ENCODE assay signal across 17 mouse cellular contexts in the genomic region with DNA sequence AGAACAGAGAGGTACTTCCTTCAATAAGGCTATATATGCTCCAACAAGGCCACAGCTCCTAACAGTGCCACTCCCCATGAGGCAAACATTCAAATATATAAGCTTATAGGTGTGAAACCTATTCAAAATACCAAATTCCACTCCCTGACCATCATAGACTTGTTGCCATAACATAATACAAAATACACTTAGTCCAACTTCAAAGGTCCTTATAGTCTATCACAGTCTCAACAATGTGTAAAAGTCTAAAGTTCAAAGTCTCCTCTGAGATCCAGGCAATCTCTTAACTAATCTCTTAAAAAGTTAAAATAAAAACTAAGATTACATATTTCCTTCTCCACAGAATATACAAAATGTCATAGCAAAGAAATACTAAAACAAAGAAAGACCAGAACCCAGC.
"Had no signal": no experiment of that assay in that cellular context is flagged by ENCODE, and none has a peak within 500 bp of the region (broad histone marks: within the 10 kb centered on the region; RNA-seq: fewer than 3 reads in every experiment).

No protein-coding gene starts in this region.

- H3K4me2 ChIP-seq: liver, embryonic 11.5 days; lung, embryonic 15.5 days; midbrain, embryonic 11.5 days had no signal

- ATAC-seq: hindbrain, postnatal 0 days; inflammation-experienced regulatory T-cells, adult 6 months had no signal

- H3K9ac ChIP-seq: liver, embryonic 14.5 days; lung, embryonic 15.5 days had no signal

- H3K27me3 ChIP-seq: lung, embryonic 15.5 days had no signal

- H3K9me3 ChIP-seq: lung, embryonic 15.5 days had no signal

- H3K4me3 ChIP-seq: left cerebral cortex, adult 2 months; lung, embryonic 15.5 days had no signal

- H3K4me1 ChIP-seq: lung, embryonic 15.5 days had no signal

- H3K36me3 ChIP-seq: lung, embryonic 15.5 days had no signal

- H3K27ac ChIP-seq: hindbrain, postnatal 0 days; left cerebral cortex, adult 2 months; liver, embryonic 14.5 days; lung, embryonic 15.5 days had no signal

- DNase-seq: kidney, adult 18-20 months; kidney, postnatal 14 days; layer of hippocampus, postnatal 36 days; lung, adult 18-20 months; lung, postnatal 10 days; lung, postnatal 4 days; midbrain, embryonic 14.5 days; thymus, adult 2 months; thymus, postnatal 14 days; thymus, postnatal 4 days had no signal
